Mouse (Mus musculus) olfactory bulb, adult 2 months (tissue): ENCODE results near the gene Olfr17. TPM values are rescaled to one million over a fixed set of nuclear protein-coding genes. Genes with fewer than 3 reads are reported as not detected.
"Not testable (repeated sequence)": the region's sequence is repeated elsewhere in the genome, so short reads cannot be mapped to it uniquely, and the experiment has no call there.

ENCODE experiments used
- H3K27ac ChIP-seq: fragments of 200-500 bp; 2 replicates; pipeline ENCODE4 v1.5.1; 2012; ENCODE audit warnings: low read depth, low read length; ENCODE audit not compliant: insufficient read depth
- H3K4me1 ChIP-seq: fragments of 200-500 bp; 2 replicates; pipeline ENCODE4 v1.6.1; 2012; ENCODE audit warnings: low read length; ENCODE audit not compliant: control insufficient read depth, insufficient read depth
- H3K4me3 ChIP-seq: fragments of 200-500 bp; 2 replicates; pipeline ENCODE4 v1.5.1; 2012; ENCODE audit warnings: mild to moderate bottlenecking, low read depth, low read length, moderate library complexity; ENCODE audit not compliant: insufficient read depth
- CTCF ChIP-seq: fragments of 200-500 bp; IDR thresholded peaks from 2 replicates; pipeline ENCODE4 v1.5.1; 2012; ENCODE audit warnings: low read depth, mild to moderate bottlenecking, low read length, moderate library complexity; ENCODE audit not compliant: insufficient read depth
- POLR2A ChIP-seq: fragments of 200-500 bp; IDR thresholded peaks from 2 replicates; pipeline ENCODE4 v1.6.1; 2012; ENCODE audit warnings: mild to moderate bottlenecking, low read depth, low read length, moderate library complexity; ENCODE audit not compliant: insufficient read depth
- WGBS: fragments of 180-500 bp; shearing (Covaris S2); methylation state at CpG from one replicate; pipeline ENCODE4 v1.1.7; 2018; 5-methylcytosine and 5-hydroxymethylcytosine counted together
- polyA plus RNA-seq: library from polyadenylated mRNA; stranded (reverse); fragments of >200 nt; gene quantifications from 2 replicates; pipeline ENCODE4 v1.2.4, GENCODE M21; 2012; ENCODE audit warnings: low replicate concordance; ENCODE audit not compliant: missing spikeins, insufficient read depth, insufficient read length

The Olfr17 gene
- not detected in 2 replicates for polyA plus RNA-seq

DNA sequence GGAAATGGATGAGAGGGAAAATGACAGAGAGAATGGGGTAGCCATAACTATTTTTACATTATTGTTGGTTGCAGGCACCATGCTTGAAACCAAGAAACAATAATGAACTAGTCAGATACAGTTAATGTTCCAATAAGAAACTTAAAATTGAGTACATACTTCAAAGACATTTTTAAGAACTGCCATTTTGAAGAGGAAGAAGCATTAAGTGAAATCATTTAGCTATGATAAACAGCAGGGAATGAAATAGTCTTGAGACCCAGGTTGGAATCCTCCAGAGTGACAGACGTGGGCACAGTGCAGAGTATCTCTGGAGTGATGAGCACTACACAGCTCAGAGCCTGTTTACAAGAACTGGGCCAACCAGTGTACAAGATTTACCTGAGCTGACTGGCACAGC is at the start of gene Olfr17:
Gene Olfr17, plus strand, starts transcription at position 301 of the 400 bp plus-strand sequence.
- no peak within 1 kb of the TSS for H3K27ac ChIP-seq
- 60% methylated on average over 1 of the region's 1 CpGs for WGBS
- no peaks in the 10 kb centered on the region for H3K4me1 ChIP-seq
- TF ChIP-seq CTCF (no peak), POLR2A (no peak)
- H3K4me3 ChIP-seq = no peak within 1 kb of the TSS

DNA sequence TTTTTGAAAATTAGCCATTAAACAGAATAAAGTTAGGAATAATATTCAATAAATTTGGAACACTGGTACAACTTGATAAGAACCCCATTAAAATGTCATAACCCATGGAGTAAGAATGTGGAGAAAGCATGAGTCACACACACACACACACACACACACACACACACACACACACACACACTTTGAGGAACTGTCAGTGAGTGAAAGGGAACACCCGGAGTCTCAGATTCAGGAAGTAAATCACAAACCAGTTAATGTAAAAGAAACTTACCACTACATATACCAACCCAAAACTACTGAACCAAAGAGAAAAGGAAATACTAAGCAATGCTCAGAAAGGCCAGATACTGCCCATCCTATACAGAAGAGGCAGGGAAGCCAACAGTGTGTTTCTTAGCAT is 48.6 kb upstream of the Olfr17 start:
- H3K27ac ChIP-seq = no peak overlapping the region
- no peak for TF ChIP-seq CTCF
- no peak for TF ChIP-seq POLR2A
- 85% methylated on average over 1 of the region's 1 CpGs for WGBS

DNA sequence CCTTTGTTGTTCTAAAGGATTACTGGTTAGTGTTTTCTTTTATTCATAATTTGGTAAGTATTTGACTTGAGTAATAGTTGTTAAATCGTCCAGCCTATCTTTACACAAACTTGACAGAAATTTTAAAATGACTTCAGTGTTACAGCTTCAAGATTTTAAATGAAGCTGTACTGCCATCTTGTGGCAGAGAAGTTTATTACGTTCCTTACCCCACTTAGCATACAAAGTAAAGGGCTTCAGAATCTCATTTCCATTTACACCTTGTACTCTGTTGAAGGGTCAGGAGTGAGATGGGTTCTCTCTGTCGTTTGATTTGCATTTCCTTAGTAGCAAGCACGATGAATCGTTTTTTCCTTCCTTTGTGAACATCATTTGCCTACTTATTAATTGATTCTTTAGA is 47.2 kb upstream of the Olfr17 start:
- WGBS = 2% methylated on average over 5 of the region's 5 CpGs
- TF ChIP-seq CTCF = no peak
- no peak for TF ChIP-seq POLR2A
- Histone ChIP-seq H3K4me3 (no peak overlapping the region), H3K4me1 (no peaks in the 10 kb centered on the region), H3K27ac (no peak overlapping the region)

More for the DNA sequence above, 48.6 kb upstream of the Olfr17 start:
- no peak overlapping the region for H3K4me3 ChIP-seq
- no peaks in the 10 kb centered on the region for H3K4me1 ChIP-seq

DNA sequence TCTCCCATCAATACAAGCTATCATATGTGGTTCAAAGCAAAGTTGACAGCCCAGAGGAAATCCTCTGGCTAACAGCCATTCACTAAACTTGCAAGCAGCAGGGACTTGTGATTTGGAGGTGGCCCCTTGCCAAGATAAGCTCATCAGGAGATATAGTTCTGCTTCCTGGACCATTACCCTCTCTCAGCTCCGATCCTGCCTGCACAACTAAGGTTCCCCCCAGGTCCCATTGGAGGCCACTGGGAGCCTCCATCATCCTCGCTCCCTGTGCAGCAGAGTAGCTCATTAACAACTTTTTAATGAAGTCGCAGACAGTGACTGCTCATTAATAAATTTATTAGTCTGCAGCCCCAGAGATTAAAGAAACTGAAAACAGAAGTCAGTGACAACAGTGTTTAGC is 45.4 kb upstream of the Olfr17 start:
- no peak for TF ChIP-seq POLR2A
- TF ChIP-seq CTCF = no peak
- WGBS = 44% methylated on average over 3 of the region's 3 CpGs
- H3K4me1 ChIP-seq = no peaks in the 10 kb centered on the region
- no peak overlapping the region for H3K27ac ChIP-seq
- no peak overlapping the region for H3K4me3 ChIP-seq

DNA sequence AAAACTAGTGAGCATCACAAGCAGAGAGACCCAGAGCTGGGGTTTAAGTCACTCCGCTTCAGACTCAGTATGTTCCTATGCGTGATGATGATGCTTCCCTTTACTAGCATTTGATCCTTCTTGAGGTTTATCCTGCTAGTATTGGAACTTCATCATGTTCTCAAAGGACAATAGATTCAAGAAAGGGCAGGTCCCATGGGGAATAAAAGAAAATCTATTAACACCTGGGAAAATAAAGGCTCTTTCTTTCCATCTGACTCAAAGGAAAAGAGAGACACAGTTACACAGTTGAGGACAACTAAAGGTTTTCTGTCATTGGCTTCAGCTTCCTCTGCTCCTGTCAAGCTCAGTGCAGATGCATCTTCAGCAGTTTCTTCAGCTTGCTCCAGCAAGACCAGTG is 22.3 kb upstream of the Olfr17 start, which contains the start of gene Olfr714:
Gene Olfr714, plus strand, starts transcription at position 301 of the 400 bp plus-strand sequence.
- TF ChIP-seq CTCF (no peak), POLR2A (no peak)
- WGBS = 93% methylated on average over 2 of the region's 2 CpGs
- H3K4me3 ChIP-seq = no peak within 1 kb of the TSS

DNA sequence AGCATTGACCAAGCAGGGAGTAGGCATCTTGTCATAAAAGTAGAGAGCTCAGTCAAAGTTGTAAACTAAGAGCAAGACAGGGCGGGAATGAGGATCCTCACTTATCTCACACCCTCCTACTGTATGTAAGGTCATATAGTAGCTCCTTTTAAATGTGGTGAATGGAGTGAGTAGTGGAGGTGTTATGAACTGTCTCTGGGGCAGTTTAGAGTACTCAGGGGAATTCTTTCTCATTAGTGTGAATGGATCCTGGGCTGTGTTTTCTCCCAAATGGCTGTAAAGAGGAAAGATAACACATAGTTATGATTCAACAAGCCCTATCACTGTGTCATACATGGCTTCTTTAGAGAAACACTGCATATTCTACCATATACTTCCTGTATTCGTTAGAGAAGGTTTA is 17.2 kb downstream of the Olfr17 start, which contains the start of gene Olfr715b:
Gene Olfr715b, minus strand, starts transcription at position 101 of the 400 bp plus-strand sequence.
- 87% methylated on average over 2 of the region's 2 CpGs for WGBS
- not testable (repeated sequence) for H3K27ac ChIP-seq, H3K4me1 ChIP-seq, H3K4me3 ChIP-seq

More for the DNA sequence above, 22.3 kb upstream of the Olfr17 start, which contains the start of gene Olfr714:
- Histone ChIP-seq H3K4me1 (no peaks in the 10 kb centered on the region), H3K27ac (no peak within 1 kb of the TSS)

DNA sequence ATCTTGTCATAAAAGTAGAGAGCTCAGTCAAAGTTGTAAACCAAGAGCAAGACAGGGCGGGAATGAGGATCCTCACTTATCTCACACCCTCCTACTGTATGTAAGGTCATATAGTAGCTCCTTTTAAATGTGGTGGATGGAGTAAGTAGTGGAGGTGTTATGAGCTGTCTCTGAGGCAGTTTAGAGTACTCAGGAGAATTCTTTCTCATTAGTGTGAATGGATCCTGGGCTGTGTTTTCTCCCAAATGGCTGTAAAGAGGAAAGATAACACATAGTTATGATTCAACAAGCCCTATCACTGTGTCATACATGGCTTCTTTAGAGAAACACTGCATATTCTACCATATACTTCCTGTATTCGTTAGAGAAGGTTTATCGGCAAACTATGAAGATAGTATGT is 38.0 kb downstream of the Olfr17 start, which contains the start of gene Olfr715:
Gene Olfr715, minus strand, starts transcription at position 101 of the 400 bp plus-strand sequence.
- not testable (repeated sequence) for H3K4me3 ChIP-seq, H3K27ac ChIP-seq, H3K4me1 ChIP-seq
- 76% methylated on average over 3 of the region's 3 CpGs for WGBS

DNA sequence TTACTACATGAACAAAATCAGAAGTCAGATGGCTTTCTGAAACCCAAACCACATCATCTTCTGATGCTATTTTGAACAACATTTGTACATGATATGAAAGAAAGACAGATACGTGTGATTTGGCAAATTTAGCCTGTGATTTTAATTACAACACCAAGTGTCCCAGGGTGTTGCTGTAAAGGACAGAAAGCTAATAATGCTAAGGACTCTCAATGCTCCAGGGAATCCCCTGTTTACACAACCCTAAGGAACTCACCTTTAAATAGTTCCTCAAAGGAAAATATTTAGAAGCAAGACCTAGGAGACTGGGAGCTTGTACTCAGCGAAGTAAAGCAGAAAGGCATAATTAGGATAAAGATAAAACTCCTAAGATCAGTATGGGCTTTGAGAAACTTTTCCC is 45.0 kb downstream of the Olfr17 start, which contains the start of gene Olfr716:
Gene Olfr716, plus strand, starts transcription at position 301 of the 400 bp plus-strand sequence.
- not testable (repeated sequence) for H3K27ac ChIP-seq, H3K4me3 ChIP-seq, H3K4me1 ChIP-seq
- WGBS = 74% methylated on average over 2 of the region's 2 CpGs

Other genes with a start within 250 kb of the Olfr17 start
- not detected in 2 replicates for gene Olfr703, start 249.9 kb upstream of the Olfr17 start, polyA plus RNA-seq
- not detected in 2 replicates for gene Olfr704, start 230.0 kb upstream of the Olfr17 start, polyA plus RNA-seq
- not detected in 2 replicates for gene Olfr705, start 216.3 kb upstream of the Olfr17 start, polyA plus RNA-seq
- gene Olfr706, start 205.1 kb upstream of the Olfr17 start, polyA plus RNA-seq = not detected in 2 replicates
- gene Olfr707, start 192.0 kb upstream of the Olfr17 start, polyA plus RNA-seq = not detected in 2 replicates
- not detected in 2 replicates for gene Olfr1532-ps1, start 185.2 kb upstream of the Olfr17 start, polyA plus RNA-seq
- gene Olfr709-ps1, start 161.0 kb upstream of the Olfr17 start, polyA plus RNA-seq = not detected in 2 replicates
- gene Olfr710, start 144.9 kb upstream of the Olfr17 start, polyA plus RNA-seq = not detected in 2 replicates
- gene Olfr6, start 129.3 kb upstream of the Olfr17 start, polyA plus RNA-seq = not detected in 2 replicates
- gene Olfr711, start 117.8 kb upstream of the Olfr17 start, polyA plus RNA-seq = not detected in 2 replicates
- gene Olfr2, start 87.1 kb upstream of the Olfr17 start, polyA plus RNA-seq = not detected in 2 replicates
- not detected in 2 replicates for gene Olfr713, start 62.0 kb upstream of the Olfr17 start, polyA plus RNA-seq
- not detected in 2 replicates for gene Olfr714, start 22.2 kb upstream of the Olfr17 start, polyA plus RNA-seq
- gene Olfr715b, start 17.1 kb downstream of the Olfr17 start, polyA plus RNA-seq = not detected in 2 replicates
- not detected in 2 replicates for gene Olfr715, start 37.9 kb downstream of the Olfr17 start, polyA plus RNA-seq
- gene Olfr716, start 45.1 kb downstream of the Olfr17 start, polyA plus RNA-seq = not detected in 2 replicates
- gene Nlrp14, start 73.8 kb downstream of the Olfr17 start, polyA plus RNA-seq = not detected in 2 replicates
- not detected in 2 replicates for gene Rbmxl2, start 116.2 kb downstream of the Olfr17 start, polyA plus RNA-seq